Mouse (Mus musculus): Measurements from ENCODE around the gene Il4ra. TPM values are rescaled to one million over a fixed set of nuclear protein-coding genes. Genes with fewer than 3 reads are reported as not detected.

The Il4ra gene
- polyA plus RNA-seq, 2 experiments from 2014 or later: 67.8 to 77.8 TPM

- no peak for ATAC-seq
Measured at GRCm38 (mm10) chr7:125573849-125574248, 21.9 kb downstream of the Il4ra start.

GRCm38 (mm10) chr7:125574832-125575231, 22.9 kb downstream of the Il4ra start:
- ATAC-seq: no peak

- no peak for ATAC-seq
Measured at GRCm38 (mm10) chr7:125575738-125576540, 24.0 kb downstream of the Il4ra start.

GRCm38 (mm10) chr7:125576982-125577381, 25.1 kb downstream of the Il4ra start:
- no peak for ATAC-seq

- no peak for ATAC-seq
Measured at GRCm38 (mm10) chr7:125577486-125578088, 25.7 kb downstream of the Il4ra start.

- no peak for ATAC-seq
Measured at GRCm38 (mm10) chr7:125578106-125578505, 26.2 kb downstream of the Il4ra start.

GRCm38 (mm10) chr7:125579545-125580219, 27.8 kb downstream of the Il4ra start:
- ATAC-seq: peak; percentile 38

GRCm38 (mm10) chr7:125580220-125580549, 28.3 kb downstream of the Il4ra start:
- peak; percentile 1 for ATAC-seq

GRCm38 (mm10) chr7:125580625-125581316, 28.9 kb downstream of the Il4ra start:
- ATAC-seq: peak; percentile 42

- ATAC-seq: peak; percentile 52
Measured at GRCm38 (mm10) chr7:125581317-125581672, 29.4 kb downstream of the Il4ra start.

GRCm38 (mm10) chr7:125583325-125584004, 31.5 kb downstream of the Il4ra start:
- ATAC-seq: no peak

GRCm38 (mm10) chr7:125584005-125584369, 32.1 kb downstream of the Il4ra start:
- ATAC-seq: no peak

- ATAC-seq: no peak
Measured at GRCm38 (mm10) chr7:125586355-125586754, 34.4 kb downstream of the Il4ra start.

- peak; percentile 90 for ATAC-seq
Measured at GRCm38 (mm10) chr7:125588721-125589120, 36.8 kb downstream of the Il4ra start.

GRCm38 (mm10) chr7:125589896-125590295, 38.0 kb downstream of the Il4ra start:
- no peak for ATAC-seq

GRCm38 (mm10) chr7:125593831-125594230, 41.9 kb downstream of the Il4ra start:
- peak; percentile 86 for ATAC-seq

- ATAC-seq: no peak
Measured at GRCm38 (mm10) chr7:125596406-125596805, 44.5 kb downstream of the Il4ra start.

GRCm38 (mm10) chr7:125597083-125597482, 45.2 kb downstream of the Il4ra start:
- no peak for ATAC-seq

GRCm38 (mm10) chr7:125597516-125598347, 45.8 kb downstream of the Il4ra start:
- ATAC-seq: no peak

GRCm38 (mm10) chr7:125599373-125599973, 47.6 kb downstream of the Il4ra start:
- no peak for ATAC-seq

GRCm38 (mm10) chr7:125600136-125600535, 48.2 kb downstream of the Il4ra start:
- no peak for ATAC-seq
